Mouse (Mus musculus) midbrain, embryonic 11.5 days (tissue): ENCODE measurements around the gene Pkd1. TPM values are rescaled to one million over a fixed set of nuclear protein-coding genes. Genes with fewer than 3 reads are reported as not detected.

Experiments used
- ATAC-seq: fragments of 200-750 bp; cut with Nextera tagmentation; 2 replicates; pipeline ENCODE4 v1.8.0; 2017; ENCODE audit warnings: moderate TSS enrichment, moderate library complexity; ENCODE audit not compliant: low FRiP score
- DNase-seq: peaks from one replicate; pipeline ENCODE4 v3.0.0; 2015; ENCODE audit warnings: low spot score; ENCODE audit errors: missing footprints
- H3K27ac ChIP-seq: fragments of 300-500 bp; sonication (generic); 2 replicates; pipeline ENCODE4 v1.5.1; 2014; ENCODE audit warnings: low read depth, low read length
- H3K27me3 ChIP-seq: fragments of 300-500 bp; sonication (generic); 2 replicates; pipeline ENCODE4 v1.6.1; 2014; ENCODE audit warnings: mild to moderate bottlenecking, low read length, moderate library complexity, mixed read lengths; ENCODE audit not compliant: control insufficient read depth, insufficient read depth
- H3K36me3 ChIP-seq: fragments of 300-500 bp; sonication (generic); 2 replicates; pipeline ENCODE4 v1.6.1; 2014; ENCODE audit warnings: mild to moderate bottlenecking, low read length, moderate library complexity, mixed read lengths; ENCODE audit not compliant: control insufficient read depth, insufficient read depth
- H3K4me1 ChIP-seq: fragments of 300-500 bp; sonication (generic); 2 replicates; pipeline ENCODE4 v1.6.1; 2014; ENCODE audit warnings: low read length; ENCODE audit not compliant: control insufficient read depth, insufficient read depth
- H3K4me2 ChIP-seq: fragments of 300-500 bp; sonication (generic); 2 replicates; pipeline ENCODE4 v1.6.1; 2014; ENCODE audit warnings: mild to moderate bottlenecking, moderate library complexity
- H3K4me3 ChIP-seq: fragments of 300-500 bp; sonication (generic); 2 replicates; pipeline ENCODE4 v1.5.1; 2014; ENCODE audit warnings: low read depth, low read length
- H3K9ac ChIP-seq: fragments of 300-500 bp; sonication (generic); 2 replicates; pipeline ENCODE4 v1.6.1; 2014; ENCODE audit warnings: low read length
- H3K9me3 ChIP-seq: fragments of 300-500 bp; sonication (generic); 2 replicates; pipeline ENCODE4 v1.6.1; 2016; ENCODE audit warnings: low read length; ENCODE audit not compliant: control insufficient read depth
- WGBS: fragments of 180-500 bp; shearing (Covaris S2); extraction: QIAGEN DNeasy Blood & Tissue Kit; methylation state at CpG from one replicate; pipeline ENCODE4 v1.1.7; 2014; 5-methylcytosine and 5-hydroxymethylcytosine counted together
- polyA plus RNA-seq: library from polyadenylated mRNA; unstranded; fragments of >200 nt; fragmentation: Nextera tagmentation; extraction: Ambion mirVana; gene quantifications from 2 replicates; pipeline ENCODE4 v1.2.1, GENCODE M21; 2014

Gene Pkd1
- polyA plus RNA-seq, 1 experiment from 2014 or later, result 18.5 TPM

DNA sequence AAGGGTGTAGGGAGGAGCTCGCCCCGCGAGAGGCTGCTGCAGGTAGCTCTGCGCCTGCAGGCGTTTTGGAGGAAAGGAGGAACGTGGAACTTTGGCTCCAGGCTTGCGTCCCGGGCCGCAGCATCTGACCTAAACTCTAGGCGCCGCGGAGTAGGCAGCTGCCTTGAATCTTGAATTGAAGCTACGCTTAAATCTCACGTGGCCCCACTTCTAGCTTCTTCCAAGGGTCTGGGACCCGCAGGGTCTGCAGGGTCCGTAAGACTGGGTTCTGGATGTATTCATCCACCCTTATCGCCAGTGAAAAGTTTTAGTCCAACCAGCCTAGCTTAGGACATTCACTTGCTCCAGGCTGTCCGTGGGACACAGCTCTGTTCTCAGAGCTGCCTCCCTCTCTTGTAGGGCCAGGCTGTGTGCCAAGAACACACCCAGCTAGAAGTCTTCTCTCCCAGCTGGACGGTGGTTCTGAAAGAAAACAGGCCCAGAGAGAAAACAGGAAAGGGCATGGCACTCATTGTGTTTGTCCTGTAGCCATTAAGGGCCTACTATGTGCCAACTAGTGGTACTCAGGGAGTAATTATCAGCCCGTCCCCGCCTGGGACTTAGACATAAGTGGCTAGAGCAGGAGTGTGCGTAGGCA, 83.3 kb downstream of the Pkd1 start:
- Histone ChIP-seq H3K27me3 (no peaks in the 10 kb centered on the region), H3K9ac (peak overlapping the region; percentile 82), H3K4me2 (peak overlapping the region; percentile 73), H3K9me3 (no peaks in the 10 kb centered on the region), H3K4me3 (peak overlapping the region; percentile 69), H3K4me1 (peaks cover 10% of the 10 kb centered on the region), H3K36me3 (no peaks in the 10 kb centered on the region), H3K27ac (peak overlapping the region; percentile 26)
- no peak for DNase-seq
- peak; percentile 50 for ATAC-seq
- WGBS, result 14% methylated on average over 22 of the region's 22 CpGs

GRCm38 (mm10) chr17:24633831-24634230, 84.2 kb downstream of the Pkd1 start:
- Histone ChIP-seq H3K27ac (no peak overlapping the region), H3K27me3 (no peaks in the 10 kb centered on the region), H3K4me3 (no peak overlapping the region), H3K9ac (no peak overlapping the region), H3K36me3 (no peaks in the 10 kb centered on the region), H3K4me2 (no peak overlapping the region), H3K4me1 (peaks cover 10% of the 10 kb centered on the region), H3K9me3 (no peaks in the 10 kb centered on the region)
- no peak for DNase-seq
- WGBS, result 95% methylated on average over 11 of the region's 11 CpGs
- ATAC-seq, result no peak

- no peak overlapping the region for H3K9ac ChIP-seq
- 79% methylated on average over 4 of the region's 4 CpGs for whole genome bisulfite sequencing
- no peak overlapping the region for H3K27ac ChIP-seq
- no peak overlapping the region for H3K4me2 ChIP-seq
- no peak for ATAC-seq
- no peaks in the 10 kb centered on the region for H3K9me3 ChIP-seq
- H3K27me3 ChIP-seq, result no peaks in the 10 kb centered on the region
- H3K4me3 ChIP-seq, result no peak overlapping the region
- DNase-seq, result no peak
- peaks cover 10% of the 10 kb centered on the region for H3K4me1 ChIP-seq
- H3K36me3 ChIP-seq, result no peaks in the 10 kb centered on the region
These were observed 85.4 kb downstream of the Pkd1 start for GRCm38 (mm10) chr17:24635024-24635423.

DNA sequence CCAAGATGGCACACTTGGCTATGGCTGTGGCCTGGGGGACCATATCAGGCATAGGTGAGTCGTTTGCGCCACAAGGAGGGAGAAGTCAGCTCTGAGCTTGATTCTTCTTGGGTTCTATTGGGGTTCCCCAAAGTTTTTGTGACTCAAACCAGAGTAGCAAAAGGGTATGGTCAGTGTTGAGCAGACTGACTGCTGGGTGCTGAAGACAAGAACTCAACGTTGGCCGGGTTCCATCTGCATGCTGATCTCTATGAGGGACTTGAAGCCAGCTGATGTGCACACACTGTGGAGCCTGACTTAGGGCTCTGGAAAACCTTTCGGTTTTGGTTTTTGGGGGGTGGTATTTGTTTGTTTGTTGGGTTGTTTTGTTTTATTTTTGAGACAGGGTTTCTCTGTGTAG, 86.1 kb downstream of the Pkd1 start:
- Histone ChIP-seq H3K4me3 (no peak overlapping the region), H3K9me3 (no peaks in the 10 kb centered on the region), H3K27me3 (no peaks in the 10 kb centered on the region), H3K9ac (no peak overlapping the region), H3K4me1 (peaks cover 10% of the 10 kb centered on the region), H3K27ac (no peak overlapping the region), H3K36me3 (no peaks in the 10 kb centered on the region), H3K4me2 (no peak overlapping the region)
- DNase-seq (no peak), ATAC-seq (no peak)
- 93% methylated on average over 5 of the region's 5 CpGs for WGBS

GRCm38 (mm10) chr17:24636781-24637481, 87.3 kb downstream of the Pkd1 start:
- Histone ChIP-seq H3K9me3 (no peaks in the 10 kb centered on the region), H3K27ac (no peak overlapping the region), H3K36me3 (no peaks in the 10 kb centered on the region), H3K4me3 (no peak overlapping the region), H3K4me2 (no peak overlapping the region), H3K4me1 (peaks cover 6% of the 10 kb centered on the region), H3K9ac (no peak overlapping the region), H3K27me3 (no peaks in the 10 kb centered on the region)
- no peak for ATAC-seq
- no peak for DNase-seq
- 57% methylated on average over 5 of the region's 5 CpGs for WGBS

DNA sequence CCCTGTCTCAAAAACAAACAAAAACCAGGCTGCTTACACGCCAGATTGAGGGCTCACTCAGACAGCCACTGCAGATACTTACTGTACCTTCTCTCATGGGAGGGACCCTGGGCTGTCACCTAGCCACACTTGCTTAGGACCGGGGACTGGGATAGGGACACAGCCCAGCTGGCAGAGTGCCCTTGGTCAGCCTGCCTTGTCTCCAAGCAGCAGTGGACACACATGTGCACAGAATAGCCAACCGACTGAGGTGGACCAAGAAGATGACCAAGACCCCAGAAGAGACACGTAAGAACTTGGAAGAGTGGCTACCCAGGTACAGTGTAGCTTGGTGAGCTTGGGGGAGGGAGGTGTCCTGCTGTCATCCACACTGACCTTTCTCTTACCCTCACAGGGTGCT, 88.6 kb downstream of the Pkd1 start:
- H3K27me3 ChIP-seq, result no peaks in the 10 kb centered on the region
- no peak overlapping the region for H3K4me2 ChIP-seq
- no peaks in the 10 kb centered on the region for H3K9me3 ChIP-seq
- WGBS, result 94% methylated on average over 4 of the region's 4 CpGs
- no peak overlapping the region for H3K27ac ChIP-seq
- ATAC-seq (no peak), DNase-seq (no peak)
- no peaks in the 10 kb centered on the region for H3K36me3 ChIP-seq
- no peak overlapping the region for H3K4me3 ChIP-seq
- H3K4me1 ChIP-seq, result peaks cover 2% of the 10 kb centered on the region; the same call in 1 of the 2 replicates
- H3K9ac ChIP-seq, result no peak overlapping the region

GRCm38 (mm10) chr17:24638840-24639239, 89.2 kb downstream of the Pkd1 start:
- H3K27me3 ChIP-seq, result no peaks in the 10 kb centered on the region
- no peak overlapping the region; the same call in 1 of the 2 replicates for H3K27ac ChIP-seq

DNA sequence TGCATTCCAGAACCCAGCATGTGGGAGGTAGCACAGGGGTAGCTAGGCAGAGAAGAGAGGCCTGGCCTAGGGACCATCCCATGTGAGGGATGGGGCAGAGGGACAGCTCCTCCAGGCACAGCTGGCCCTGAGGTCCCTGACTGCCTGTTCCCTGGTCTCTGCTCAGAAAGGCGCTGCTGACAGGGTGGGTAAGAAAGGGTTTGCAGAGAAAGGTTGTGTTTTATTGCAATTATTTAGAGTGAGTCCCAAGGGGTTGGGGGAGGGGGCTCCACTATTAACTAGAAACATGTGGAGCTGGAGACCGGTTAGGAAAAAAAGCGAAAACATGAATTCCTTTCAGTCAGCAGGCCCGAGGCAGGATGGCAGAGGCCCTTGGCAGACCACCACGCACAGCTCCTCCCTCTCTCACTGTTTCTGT, 89.9 kb downstream of the Pkd1 start:
- no peak overlapping the region; the same call in 1 of the 2 replicates for H3K27ac ChIP-seq
- no peaks in the 10 kb centered on the region for H3K36me3 ChIP-seq
- WGBS, result 69% methylated on average over 5 of the region's 5 CpGs
- peak; percentile 84 for DNase-seq
- H3K4me2 ChIP-seq, result no peak overlapping the region
- H3K27me3 ChIP-seq, result no peaks in the 10 kb centered on the region
- no peaks in the 10 kb centered on the region for H3K4me1 ChIP-seq
- H3K9me3 ChIP-seq, result no peaks in the 10 kb centered on the region
- peak overlapping the region; percentile 5; the same call in 1 of the 2 replicates for H3K9ac ChIP-seq
- H3K4me3 ChIP-seq, result no peak overlapping the region
- ATAC-seq, result no peak

More at GRCm38 (mm10) chr17:24638840-24639239, 89.2 kb downstream of the Pkd1 start:
- H3K9me3 ChIP-seq, result no peaks in the 10 kb centered on the region
- no peak overlapping the region for H3K4me3 ChIP-seq
- H3K4me2 ChIP-seq, result no peak overlapping the region
- 78% methylated on average over 9 of the region's 9 CpGs for WGBS
- no peaks in the 10 kb centered on the region for H3K4me1 ChIP-seq
- no peaks in the 10 kb centered on the region for H3K36me3 ChIP-seq
- DNase-seq (no peak), ATAC-seq (no peak)
- no peak overlapping the region for H3K9ac ChIP-seq

- Histone ChIP-seq H3K9me3 (no peaks in the 10 kb centered on the region), H3K4me1 (no peaks in the 10 kb centered on the region), H3K4me3 (no peak overlapping the region), H3K9ac (no peak overlapping the region), H3K36me3 (no peaks in the 10 kb centered on the region), H3K4me2 (no peak overlapping the region), H3K27ac (no peak overlapping the region), H3K27me3 (no peaks in the 10 kb centered on the region)
- 87% methylated on average over 7 of the region's 7 CpGs for WGBS
- no peak for DNase-seq
- ATAC-seq, result no peak
These were observed 90.5 kb downstream of the Pkd1 start for GRCm38 (mm10) chr17:24640119-24640518.
